Mouse (Mus musculus) cerebellum, postnatal 14 days (tissue): ENCODE measurements around the gene Pttg1ip.

Experiments
- DNase-seq, 2 experiments: peaks; one replicate each; pipeline ENCODE4 v3.0.0; 2021; ENCODE audit warnings: mixed read lengths in 2 of 2

Pttg1ip gene

GRCm38 (mm10) chr10:77581408-77582284 is at the start of gene Pttg1ip:
Gene Pttg1ip (plus strand): TSS chr10:77581720.
- peak; percentile 96 to 97 for DNase-seq

- DNase-seq: no peak
These were observed 49.5 kb upstream of the Pttg1ip start for GRCm38 (mm10) chr10:77532020-77532413.

- DNase-seq: no peak
These were observed 44.8 kb upstream of the Pttg1ip start for GRCm38 (mm10) chr10:77536727-77537126.

- DNase-seq: no peak
These were observed 44.0 kb upstream of the Pttg1ip start for GRCm38 (mm10) chr10:77537215-77538209.

- DNase-seq: peak; percentile 54 to 62
These were observed 42.1 kb upstream of the Pttg1ip start for GRCm38 (mm10) chr10:77539320-77539945.

GRCm38 (mm10) chr10:77540576-77541102 is 40.9 kb upstream of the Pttg1ip start:
- no peak for DNase-seq

- DNase-seq: no peak
These were observed 39.5 kb upstream of the Pttg1ip start for GRCm38 (mm10) chr10:77541864-77542666.

GRCm38 (mm10) chr10:77543226-77543625 is 38.3 kb upstream of the Pttg1ip start:
- DNase-seq: peak; percentile 42 to 59

GRCm38 (mm10) chr10:77544916-77545315 is 36.6 kb upstream of the Pttg1ip start:
- peak; percentile 85 to 91 for DNase-seq

GRCm38 (mm10) chr10:77548576-77548975 is 32.9 kb upstream of the Pttg1ip start:
- no peak for DNase-seq

- DNase-seq: peak; percentile 39 to 59
These were observed 30.6 kb upstream of the Pttg1ip start for GRCm38 (mm10) chr10:77550874-77551273.

GRCm38 (mm10) chr10:77552162-77552561 is 29.4 kb upstream of the Pttg1ip start:
- DNase-seq: no peak

- DNase-seq: no peak
These were observed 28.2 kb upstream of the Pttg1ip start for GRCm38 (mm10) chr10:77553285-77553684.

GRCm38 (mm10) chr10:77554918-77555317 is 26.6 kb upstream of the Pttg1ip start:
- no peak for DNase-seq

GRCm38 (mm10) chr10:77556631-77557030 is 24.9 kb upstream of the Pttg1ip start:
- DNase-seq: no peak

- peak; percentile 62 to 64 for DNase-seq
These were observed 23.9 kb upstream of the Pttg1ip start for GRCm38 (mm10) chr10:77557641-77558040.

- no peak for DNase-seq
These were observed 21.4 kb upstream of the Pttg1ip start for GRCm38 (mm10) chr10:77560090-77560489.

- DNase-seq: no peak
These were observed 20.7 kb upstream of the Pttg1ip start for GRCm38 (mm10) chr10:77560830-77561229.

- no peak for DNase-seq
These were observed 20.0 kb upstream of the Pttg1ip start for GRCm38 (mm10) chr10:77561508-77561907.

- DNase-seq: no peak
These were observed 16.5 kb upstream of the Pttg1ip start for GRCm38 (mm10) chr10:77565005-77565404.

GRCm38 (mm10) chr10:77566651-77567050 is 14.9 kb upstream of the Pttg1ip start:
- DNase-seq: peak; percentile 92 to 97

- no peak for DNase-seq
These were observed 12.0 kb upstream of the Pttg1ip start for GRCm38 (mm10) chr10:77569481-77569880.
